8 mouse cellular contexts compared by ENCODE assay signal in genomic region chr4:133967866-133968149, GRCm38 (mm10). TPM values are rescaled to one million over a fixed set of nuclear protein-coding genes. Genes with fewer than 3 reads are reported as not detected.
DNase-seq lines count a peak whose midpoint lies in the region; ATAC-seq and TF ChIP-seq lines count a peak whose summit lies in the region.

No protein-coding gene starts in this region.

- H3K4me1 ChIP-seq in heart, embryonic 11.5 days (ENCODE audit: control insufficient read depth, insufficient read depth, low read length): peaks cover 16% of the 10 kb centered on the region
- H3K4me1 ChIP-seq in kidney, embryonic 16.5 days (ENCODE audit: insufficient read depth, low read length): peaks cover 32% of the 10 kb centered on the region

- no peaks in the 10 kb centered on the region for H3K27me3 ChIP-seq in heart, embryonic 11.5 days (ENCODE audit: control insufficient read depth, insufficient read depth, low read length)
- no peaks in the 10 kb centered on the region for H3K27me3 ChIP-seq in kidney, embryonic 16.5 days (ENCODE audit: insufficient read depth, low read length)

- under 1% methylated on average over 24 of the region's 29 CpGs for WGBS in heart, embryonic 11.5 days (ENCODE audit: insufficient replicate concordance)
- WGBS in kidney, embryonic 16.5 days: 0% methylated on average over 25 of the region's 29 CpGs

- peak; percentile 56 for ATAC-seq in erythroblast, adult 5-6 weeks (replicated peaks; ENCODE audit: low FRiP score, poor library complexity, severe bottlenecking)
- peak; percentile 81 for ATAC-seq in heart, embryonic 11.5 days (replicated peaks; ENCODE audit: insufficient number of reproducible peaks, low FRiP score, low TSS enrichment)
- peak; percentile 90 for ATAC-seq in kidney, embryonic 16.5 days (ENCODE audit: low FRiP score, low TSS enrichment)

- DNase-seq in CD4-positive helper T cell, adult 2 months (ENCODE audit: low read depth, low spot score): peak; percentile 92
- peak; percentile 99 for DNase-seq in brain, embryonic 14.5 days (ENCODE audit: low read depth)
- peak; percentile 94 for DNase-seq in liver
- DNase-seq in monocyte, adult 2 months (ENCODE audit: low read depth in 1 of 2, low spot score in 2 of 2): peak; percentile 70 to 76
- DNase-seq in spleen, postnatal 36 days (ENCODE audit: low spot score in 2 of 2): peak; percentile 85 to 91

- peak overlapping the region; percentile 96 for H3K4me2 ChIP-seq in heart, embryonic 11.5 days
- H3K4me2 ChIP-seq in kidney, embryonic 16.5 days (replicated peaks; ENCODE audit: low read depth, low read length): peak overlapping the region; percentile 84

- peak overlapping the region; percentile 100 for H3K27ac ChIP-seq in heart, embryonic 11.5 days (ENCODE audit: low read depth, low read length)
- H3K27ac ChIP-seq in kidney, embryonic 16.5 days (ENCODE audit: low read length): peak overlapping the region; percentile 99

- no peaks in the 10 kb centered on the region for H3K9me3 ChIP-seq in heart, embryonic 11.5 days (replicated peaks; ENCODE audit: control insufficient read depth, low read length)
- H3K9me3 ChIP-seq in kidney, embryonic 16.5 days (ENCODE audit: low read length): no peaks in the 10 kb centered on the region

- H3K36me3 ChIP-seq in heart, embryonic 11.5 days (ENCODE audit: control insufficient read depth, insufficient read depth, low read length): peaks cover 15% of the 10 kb centered on the region
- peaks cover 36% of the 10 kb centered on the region for H3K36me3 ChIP-seq in kidney, embryonic 16.5 days (ENCODE audit: insufficient read depth, low read length)

- peak overlapping the region; percentile 83 for H3K4me3 ChIP-seq in heart, embryonic 11.5 days (ENCODE audit: low read depth, low read length)
- peak overlapping the region; percentile 75 for H3K4me3 ChIP-seq in kidney, embryonic 16.5 days (ENCODE audit: low read length)

- 0 out of 2 replicates have a peak, but pooled peaks have one; percentile 48 for TF ChIP-seq POLR2A in brain, embryonic 14.5 days (IDR thresholded peaks at IDR 0.05; ENCODE audit: borderline replicate concordance, extremely low read depth, insufficient read depth, insufficient read length, poor library complexity, severe bottlenecking)

- no peak for TF ChIP-seq CTCF in brain, embryonic 14.5 days (IDR thresholded peaks at IDR 0.05; ENCODE audit: borderline replicate concordance, extremely low read depth, insufficient read depth, insufficient read length)

- peak overlapping the region; percentile 98 for H3K9ac ChIP-seq in heart, embryonic 11.5 days (ENCODE audit: low read depth, low read length)
- peak overlapping the region; percentile 98 for H3K9ac ChIP-seq in kidney, embryonic 16.5 days (replicated peaks; ENCODE audit: low read length)

RNA-seq across cellular contexts. Expression of gene Hmgn2, which starts 0.6 kb away (rescaled TPM):
- polyA plus RNA-seq in brain, embryonic 14.5 days (2012; rRNA removed): 528 and 637 TPM in 2 replicates
- total RNA-seq in erythroblast, adult 5-6 weeks (2015; ENCODE audit: low replicate concordance): 970 and 984 TPM in 2 replicates
- 403 and 537 TPM in 2 replicates for total RNA-seq in erythroblast, adult 5-6 weeks (2017; ENCODE audit: low replicate concordance)
- 2,081 and 2,101 TPM in 2 replicates for polyA plus RNA-seq in heart, embryonic 11.5 days (2014; fragmentation: Nextera tagmentation; extraction: Ambion mirVana)
- polyA plus RNA-seq in kidney, embryonic 16.5 days (2015; fragmentation: Nextera tagmentation; extraction: Ambion mirVana): 2,436 and 2,511 TPM in 2 replicates

RNA-seq across cellular contexts. Expression of gene Dhdds, which starts 32.9 kb away (rescaled TPM):
- polyA plus RNA-seq in brain, embryonic 14.5 days (2012; rRNA removed): 47.0 and 56.1 TPM in 2 replicates
- total RNA-seq in erythroblast, adult 5-6 weeks (2015; ENCODE audit: low replicate concordance): 9.6 and 17.3 TPM in 2 replicates
- total RNA-seq in erythroblast, adult 5-6 weeks (2017; ENCODE audit: low replicate concordance): 6.6 and 12.2 TPM in 2 replicates
- polyA plus RNA-seq in heart, embryonic 11.5 days (2014; fragmentation: Nextera tagmentation; extraction: Ambion mirVana): 35.3 and 35.6 TPM in 2 replicates
- polyA plus RNA-seq in kidney, embryonic 16.5 days (2015; fragmentation: Nextera tagmentation; extraction: Ambion mirVana): 51.7 and 53.1 TPM in 2 replicates

RNA-seq across cellular contexts. Expression of gene Lin28a, which starts 50.8 kb away (rescaled TPM):
- polyA plus RNA-seq in brain, embryonic 14.5 days (2012; rRNA removed): 0.34 TPM in 2 replicates
- total RNA-seq in erythroblast, adult 5-6 weeks (2015; ENCODE audit: low replicate concordance): 3.3 TPM in 1 of 2 replicates, not detected in the other
- 6.4 and 8.9 TPM in 2 replicates for total RNA-seq in erythroblast, adult 5-6 weeks (2017; ENCODE audit: low replicate concordance)
- 0.21 and 0.30 TPM in 2 replicates for polyA plus RNA-seq in heart, embryonic 11.5 days (2014; fragmentation: Nextera tagmentation; extraction: Ambion mirVana)
- not detected in 2 replicates for polyA plus RNA-seq in kidney, embryonic 16.5 days (2015; fragmentation: Nextera tagmentation; extraction: Ambion mirVana)

Comparison
In these comparisons a context has a peak if more than half of its experiments do, and no peak if none do; other contexts are left out.
1. Peak in every context shown above with its lines: DNase-seq, ATAC-seq, H3K4me3 ChIP-seq and H3K27ac ChIP-seq.